Mouse (Mus musculus) heart, embryonic 15.5 days (tissue): ENCODE measurements at regions not wholly inside any gene's neighbourhood (a gene's known extent, or its start where the extent isn't known, plus 50 kb on each side); places are given as distances from the start of the nearest gene placed in this dataset.

ENCODE experiments used
- ATAC-seq: fragments of 200-750 bp; cut with Nextera tagmentation; replicated peaks from 2 replicates; pipeline ENCODE4 v1.8.0; 2017; ENCODE audit warnings: low read depth, moderate TSS enrichment; ENCODE audit not compliant: insufficient number of reproducible peaks, insufficient read depth, low FRiP score
- H3K27ac ChIP-seq: fragments of 300-500 bp; sonication (generic); 2 replicates; pipeline ENCODE4 v1.5.1; 2015; ENCODE audit warnings: mild to moderate bottlenecking, inconsistent platforms
- H3K27me3 ChIP-seq: fragments of 300-500 bp; sonication (generic); 2 replicates; pipeline ENCODE4 v1.6.1; 2015; ENCODE audit warnings: inconsistent platforms
- H3K36me3 ChIP-seq: fragments of 300-500 bp; sonication (generic); 2 replicates; pipeline ENCODE4 v1.6.1; 2015; ENCODE audit warnings: mild to moderate bottlenecking, inconsistent platforms
- H3K4me1 ChIP-seq: fragments of 300-500 bp; sonication (generic); replicated peaks from 2 replicates; pipeline ENCODE4 v1.6.1; 2015; ENCODE audit warnings: inconsistent platforms
- H3K4me2 ChIP-seq: fragments of 300-500 bp; sonication (generic); 2 replicates; pipeline ENCODE4 v1.6.1; 2015; ENCODE audit warnings: inconsistent platforms, mild to moderate bottlenecking, moderate library complexity
- H3K4me3 ChIP-seq: fragments of 300-500 bp; sonication (generic); 2 replicates; pipeline ENCODE4 v1.5.1; 2015; ENCODE audit warnings: mild to moderate bottlenecking, inconsistent platforms
- H3K9ac ChIP-seq: fragments of 300-500 bp; sonication (generic); 2 replicates; pipeline ENCODE4 v1.6.1; 2015; ENCODE audit warnings: mild to moderate bottlenecking, inconsistent platforms
- H3K9me3 ChIP-seq: fragments of 300-500 bp; sonication (generic); replicated peaks from 2 replicates; pipeline ENCODE4 v1.6.1; 2016; ENCODE audit warnings: inconsistent platforms
- WGBS: fragments of 180-500 bp; shearing (Covaris S2); methylation state at CpG from one replicate; pipeline ENCODE4 v1.1.7; 2015; ENCODE audit warnings: mixed read lengths; 5-methylcytosine and 5-hydroxymethylcytosine counted together

DNA sequence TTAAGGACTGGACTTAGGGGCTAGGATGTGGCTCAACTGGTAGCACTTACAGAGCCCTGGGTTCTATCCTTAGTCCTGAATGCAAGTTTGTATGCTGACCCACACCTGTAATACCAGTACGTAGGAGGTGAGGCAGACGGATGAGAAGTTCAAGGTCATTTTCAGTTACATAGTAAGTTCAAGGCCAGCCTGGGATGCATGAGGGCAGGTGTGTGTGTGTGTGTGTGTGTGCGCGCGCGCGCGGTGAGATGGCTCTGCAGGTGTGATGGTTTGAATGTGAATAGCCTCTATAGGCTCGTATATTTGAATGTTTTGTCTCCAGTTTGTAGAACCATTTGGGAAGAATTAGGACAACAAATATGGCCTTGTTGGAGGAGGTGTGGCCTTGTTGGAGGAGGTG, 82.7 kb downstream of the Chst1 start:
- Histone ChIP-seq H3K9me3 (no peaks in the 10 kb centered on the region), H3K4me2 (no peak overlapping the region), H3K36me3 (no peaks in the 10 kb centered on the region), H3K4me1 (no peaks in the 10 kb centered on the region), H3K4me3 (no peak overlapping the region), H3K27me3 (no peaks in the 10 kb centered on the region), H3K9ac (no peak overlapping the region), H3K27ac (no peak overlapping the region)
- 93% methylated on average over 9 of the region's 9 CpGs for WGBS
- ATAC-seq = no peak

DNA sequence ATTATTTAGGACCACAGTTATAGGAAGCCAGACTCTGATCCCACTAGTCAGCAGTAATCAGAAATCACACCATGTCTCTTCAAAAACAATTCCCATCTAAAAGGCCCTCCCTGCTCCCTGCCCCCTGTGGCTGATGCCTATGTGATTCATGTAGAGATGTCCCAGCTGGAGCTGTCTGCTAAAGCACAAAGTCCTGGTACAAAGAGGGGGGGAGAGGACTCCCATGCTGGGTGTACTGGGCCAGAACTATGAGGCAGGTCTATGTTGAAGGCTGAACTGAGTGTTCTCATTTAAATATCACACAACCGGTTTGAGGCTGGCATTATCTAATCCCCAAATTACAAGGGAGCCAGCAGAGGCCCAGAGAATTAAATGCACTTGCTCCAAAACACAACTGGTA, 88.2 kb downstream of the Chst1 start:
- Histone ChIP-seq H3K27me3 (no peaks in the 10 kb centered on the region), H3K4me2 (no peak overlapping the region), H3K36me3 (no peaks in the 10 kb centered on the region), H3K9me3 (no peaks in the 10 kb centered on the region), H3K4me1 (no peaks in the 10 kb centered on the region), H3K27ac (no peak overlapping the region), H3K4me3 (no peak overlapping the region), H3K9ac (no peak overlapping the region)
- WGBS = 33% methylated on average over 1 of the region's 1 CpGs
- no peak for ATAC-seq

DNA sequence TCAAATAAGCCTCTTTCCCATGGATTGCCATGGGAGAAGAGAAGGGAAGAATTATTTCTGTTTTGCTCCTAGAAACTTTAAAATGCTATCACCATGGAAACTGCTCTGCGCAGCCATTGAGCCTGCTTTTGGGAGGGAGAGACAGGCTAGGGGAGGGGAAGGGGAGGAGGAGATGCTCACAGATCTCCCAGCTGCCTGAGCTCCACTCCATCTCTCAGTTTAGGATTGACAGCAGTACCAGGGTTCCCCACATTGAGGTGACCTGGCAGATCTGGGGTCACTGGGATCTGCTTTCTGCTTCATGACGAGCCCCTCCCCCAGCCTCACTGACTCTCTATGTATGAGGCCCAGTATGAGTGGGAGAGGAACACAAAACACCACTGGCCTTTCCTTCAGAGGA, 89.7 kb downstream of the Chst1 start:
- WGBS = 55% methylated on average over 2 of the region's 2 CpGs
- no peak overlapping the region for H3K4me3 ChIP-seq
- no peak overlapping the region for H3K4me2 ChIP-seq
- ATAC-seq = no peak
- no peak overlapping the region for H3K27ac ChIP-seq
- no peak overlapping the region for H3K9ac ChIP-seq
- no peaks in the 10 kb centered on the region for H3K36me3 ChIP-seq
- no peaks in the 10 kb centered on the region for H3K9me3 ChIP-seq
- no peaks in the 10 kb centered on the region for H3K4me1 ChIP-seq
- H3K27me3 ChIP-seq = no peaks in the 10 kb centered on the region

DNA sequence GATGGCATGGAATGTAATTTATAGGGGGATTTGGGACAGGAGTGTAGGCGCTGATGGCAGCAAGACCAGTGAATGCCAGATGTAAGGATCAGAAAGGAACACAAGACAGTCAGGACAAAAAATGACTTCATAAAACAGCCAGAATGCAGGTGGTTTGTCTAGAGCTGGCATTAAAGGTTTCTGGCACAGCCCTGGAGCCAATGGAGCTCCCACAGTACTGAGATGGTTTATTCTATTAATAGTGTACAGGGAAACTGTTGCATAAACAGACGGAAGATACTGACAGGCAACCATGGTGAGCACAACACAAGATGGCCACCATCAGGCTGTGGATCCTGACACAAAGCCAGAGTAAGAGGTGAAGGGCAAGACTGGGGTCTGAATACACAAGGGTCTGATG, 90.8 kb downstream of the Chst1 start:
- H3K36me3 ChIP-seq = no peaks in the 10 kb centered on the region
- H3K4me1 ChIP-seq = no peaks in the 10 kb centered on the region
- WGBS = 64% methylated on average over 2 of the region's 2 CpGs
- H3K27ac ChIP-seq = no peak overlapping the region
- H3K9ac ChIP-seq = no peak overlapping the region
- ATAC-seq = no peak
- H3K9me3 ChIP-seq = no peaks in the 10 kb centered on the region
- H3K27me3 ChIP-seq = no peaks in the 10 kb centered on the region
- no peak overlapping the region for H3K4me3 ChIP-seq
- H3K4me2 ChIP-seq = no peak overlapping the region

DNA sequence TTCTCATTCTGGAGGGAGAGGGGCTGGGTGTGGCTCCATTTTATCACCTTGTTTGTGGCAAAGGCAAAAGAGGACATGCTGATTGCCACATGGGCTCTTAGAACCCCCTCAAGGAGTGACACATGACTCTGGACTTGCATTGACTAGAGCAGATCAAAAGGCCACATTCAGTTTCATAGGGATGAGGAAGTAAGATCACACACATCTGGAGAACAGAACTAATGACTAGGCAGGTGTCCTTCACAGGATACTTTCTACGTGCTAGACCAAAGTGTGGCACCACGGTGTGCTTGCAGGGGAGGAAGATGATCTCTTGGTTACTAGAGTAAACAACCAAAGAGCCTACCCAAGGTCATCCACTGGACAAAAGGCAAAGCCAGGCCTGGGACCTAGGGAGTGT, 91.9 kb downstream of the Chst1 start:
- H3K36me3 ChIP-seq = no peaks in the 10 kb centered on the region
- H3K27me3 ChIP-seq = no peaks in the 10 kb centered on the region
- H3K4me3 ChIP-seq = no peak overlapping the region
- no peak for ATAC-seq
- WGBS = 64% methylated on average over 2 of the region's 2 CpGs
- no peak overlapping the region for H3K27ac ChIP-seq
- no peaks in the 10 kb centered on the region for H3K9me3 ChIP-seq
- H3K4me1 ChIP-seq = no peaks in the 10 kb centered on the region
- H3K4me2 ChIP-seq = no peak overlapping the region
- H3K9ac ChIP-seq = no peak overlapping the region

DNA sequence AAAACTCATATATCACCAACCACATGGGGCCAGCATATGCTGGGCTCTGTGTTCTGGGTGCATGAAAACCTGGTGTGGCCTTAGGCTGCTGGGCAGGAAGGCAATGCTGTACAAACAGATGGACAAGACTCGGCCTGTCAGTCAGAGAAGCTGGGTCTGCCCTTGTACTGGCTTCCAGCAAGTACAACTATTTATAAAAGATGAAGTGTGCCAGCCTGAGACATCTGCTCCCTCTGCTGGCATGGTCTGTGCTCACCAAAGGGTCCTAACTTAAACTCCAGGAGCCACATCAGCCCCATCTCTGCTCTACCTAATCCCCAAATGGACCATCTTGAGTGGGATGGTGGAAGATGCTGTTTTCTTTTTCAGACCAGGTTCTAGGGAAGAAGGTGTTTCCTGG, 93.1 kb downstream of the Chst1 start:
- 70% methylated on average over 1 of the region's 1 CpGs for WGBS

DNA sequence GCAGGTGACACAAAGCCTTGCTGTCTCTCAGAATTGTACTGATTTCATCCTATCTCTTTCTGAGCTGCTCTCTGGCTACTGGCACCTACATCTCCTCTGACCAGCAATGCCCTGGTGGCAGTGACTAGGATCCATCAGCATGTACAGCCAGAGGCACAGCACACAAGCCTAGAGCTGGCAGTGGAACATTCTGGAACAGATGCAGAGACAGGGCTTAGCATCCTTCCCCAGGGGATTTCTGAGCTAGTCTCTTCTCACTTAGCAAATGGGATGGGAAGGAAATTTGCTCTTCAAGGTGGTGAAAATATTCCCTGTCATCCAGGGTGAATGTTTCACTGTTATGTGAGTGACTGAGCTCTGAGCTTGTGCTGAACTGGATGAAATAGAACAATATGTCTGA, 93.5 kb downstream of the Chst1 start:
- H3K9ac ChIP-seq = no peak overlapping the region
- H3K27ac ChIP-seq = no peak overlapping the region
- ATAC-seq = no peak
- no peaks in the 10 kb centered on the region for H3K27me3 ChIP-seq
- no peak overlapping the region for H3K4me2 ChIP-seq
- no peaks in the 10 kb centered on the region for H3K4me1 ChIP-seq
- no peaks in the 10 kb centered on the region for H3K9me3 ChIP-seq
- H3K4me3 ChIP-seq = no peak overlapping the region
- H3K36me3 ChIP-seq = no peaks in the 10 kb centered on the region

More for the DNA sequence above, 93.1 kb downstream of the Chst1 start:
- no peaks in the 10 kb centered on the region for H3K27me3 ChIP-seq
- no peak overlapping the region for H3K9ac ChIP-seq
- no peak for ATAC-seq
- no peak overlapping the region for H3K27ac ChIP-seq
- H3K4me2 ChIP-seq = no peak overlapping the region
- H3K9me3 ChIP-seq = no peaks in the 10 kb centered on the region
- H3K4me1 ChIP-seq = no peaks in the 10 kb centered on the region
- H3K4me3 ChIP-seq = no peak overlapping the region
- no peaks in the 10 kb centered on the region for H3K36me3 ChIP-seq

DNA sequence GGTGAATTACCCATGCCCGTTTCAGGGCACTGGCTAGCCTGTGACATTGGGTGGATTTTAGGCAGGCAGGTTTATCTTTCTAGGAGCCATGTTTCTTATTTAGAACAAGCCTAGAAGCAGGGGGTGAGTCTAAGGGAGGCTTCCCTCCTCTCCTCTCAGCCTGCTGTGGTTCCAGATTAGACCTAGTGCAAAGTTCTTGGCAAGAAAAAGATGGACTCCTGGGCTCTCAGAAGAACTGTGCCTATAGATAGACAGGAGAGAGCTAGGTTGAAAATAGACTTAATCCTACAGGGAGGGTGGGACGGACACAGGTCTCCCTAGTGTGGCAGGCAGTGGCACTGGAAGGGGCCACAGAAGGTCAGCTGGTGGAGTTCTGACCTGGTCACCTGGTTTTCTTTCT, 95.3 kb downstream of the Chst1 start:
- no peaks in the 10 kb centered on the region for H3K27me3 ChIP-seq
- no peaks in the 10 kb centered on the region for H3K9me3 ChIP-seq
- no peak overlapping the region for H3K27ac ChIP-seq
- no peak overlapping the region for H3K4me2 ChIP-seq
- no peak overlapping the region for H3K9ac ChIP-seq
- no peak overlapping the region for H3K4me3 ChIP-seq
- no peaks in the 10 kb centered on the region; the same call in 1 of the 2 replicates for H3K4me1 ChIP-seq
- no peak for ATAC-seq
- H3K36me3 ChIP-seq = no peaks in the 10 kb centered on the region
- 61% methylated on average over 2 of the region's 2 CpGs for WGBS

DNA sequence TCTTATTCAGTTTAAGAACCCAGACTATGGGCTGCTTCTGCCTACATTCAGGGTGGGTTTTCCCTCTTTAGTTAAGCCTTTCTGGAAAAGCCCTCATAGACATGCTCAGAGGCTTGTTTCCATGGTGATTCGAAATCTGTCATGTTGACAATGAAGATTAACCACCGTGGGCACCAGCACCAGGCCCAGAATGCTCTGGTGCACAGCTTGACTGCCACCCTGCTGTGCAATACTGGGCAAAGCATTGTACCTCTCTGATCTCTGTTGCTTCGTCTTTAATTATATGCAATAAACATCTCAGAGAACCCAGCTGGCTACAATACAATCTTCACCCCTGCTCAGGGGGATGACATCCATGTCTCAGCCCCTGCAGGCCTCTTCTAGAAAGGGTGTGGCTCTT, 96.4 kb downstream of the Chst1 start:
- H3K27ac ChIP-seq = no peak overlapping the region
- H3K4me2 ChIP-seq = no peak overlapping the region
- 63% methylated on average over 3 of the region's 3 CpGs for WGBS
- no peaks in the 10 kb centered on the region for H3K9me3 ChIP-seq
- no peaks in the 10 kb centered on the region for H3K36me3 ChIP-seq
- no peak overlapping the region for H3K9ac ChIP-seq
- ATAC-seq = no peak
- H3K27me3 ChIP-seq = no peaks in the 10 kb centered on the region
- no peaks in the 10 kb centered on the region; the same call in 1 of the 2 replicates for H3K4me1 ChIP-seq
- no peak overlapping the region for H3K4me3 ChIP-seq

DNA sequence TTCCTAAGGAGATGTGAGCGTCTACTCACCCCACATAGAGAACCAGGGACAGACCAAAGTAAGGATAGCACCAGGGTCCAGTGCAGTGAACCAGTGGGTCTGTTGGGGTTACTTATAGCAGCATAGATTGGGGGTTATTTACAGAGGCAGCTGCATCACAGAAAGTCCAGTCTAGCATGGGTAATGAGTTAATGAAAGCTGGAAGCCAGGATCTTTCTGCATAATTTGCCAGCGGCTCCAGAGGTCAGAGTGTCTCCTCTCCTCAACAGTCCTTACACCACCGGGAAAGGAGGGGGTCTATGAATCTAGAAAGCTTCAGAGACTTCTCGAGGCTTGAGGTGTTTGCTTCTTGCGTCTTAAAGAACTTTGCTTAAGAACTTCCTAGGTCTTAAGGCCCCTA, 98.2 kb downstream of the Chst1 start:
- Histone ChIP-seq H3K4me1 (no peaks in the 10 kb centered on the region; the same call in 1 of the 2 replicates), H3K36me3 (no peaks in the 10 kb centered on the region), H3K4me3 (no peak overlapping the region), H3K27ac (no peak overlapping the region), H3K4me2 (no peak overlapping the region), H3K27me3 (no peaks in the 10 kb centered on the region), H3K9me3 (no peaks in the 10 kb centered on the region), H3K9ac (no peak overlapping the region)
- ATAC-seq = no peak
- 81% methylated on average over 5 of the region's 5 CpGs for WGBS

DNA sequence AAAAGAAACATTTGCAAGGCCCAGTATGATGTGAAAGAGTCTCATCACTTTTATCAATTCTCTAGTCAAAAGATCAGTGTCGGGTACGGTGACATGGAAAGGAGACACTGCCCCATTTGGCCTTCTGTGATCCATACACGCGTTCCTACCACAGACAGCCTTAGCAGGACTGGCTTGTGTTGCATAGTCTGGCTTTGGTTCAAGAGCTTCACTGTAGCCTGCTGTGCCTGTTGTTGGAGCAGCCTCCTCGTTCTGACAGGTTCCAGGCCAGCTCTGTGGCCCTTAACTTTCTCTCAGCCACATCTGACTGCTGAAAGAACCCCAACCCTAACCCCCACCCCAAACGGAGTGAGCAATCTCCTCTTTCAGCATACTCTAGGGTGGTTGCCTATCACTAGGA, 99.9 kb downstream of the Chst1 start:
- Histone ChIP-seq H3K36me3 (no peaks in the 10 kb centered on the region), H3K9ac (no peak overlapping the region), H3K4me2 (no peak overlapping the region), H3K4me1 (no peaks in the 10 kb centered on the region; the same call in 1 of the 2 replicates), H3K9me3 (no peaks in the 10 kb centered on the region), H3K27ac (no peak overlapping the region), H3K27me3 (no peaks in the 10 kb centered on the region), H3K4me3 (no peak overlapping the region)
- 30% methylated on average over 6 of the region's 6 CpGs for WGBS
- peak; percentile 60 for ATAC-seq

DNA sequence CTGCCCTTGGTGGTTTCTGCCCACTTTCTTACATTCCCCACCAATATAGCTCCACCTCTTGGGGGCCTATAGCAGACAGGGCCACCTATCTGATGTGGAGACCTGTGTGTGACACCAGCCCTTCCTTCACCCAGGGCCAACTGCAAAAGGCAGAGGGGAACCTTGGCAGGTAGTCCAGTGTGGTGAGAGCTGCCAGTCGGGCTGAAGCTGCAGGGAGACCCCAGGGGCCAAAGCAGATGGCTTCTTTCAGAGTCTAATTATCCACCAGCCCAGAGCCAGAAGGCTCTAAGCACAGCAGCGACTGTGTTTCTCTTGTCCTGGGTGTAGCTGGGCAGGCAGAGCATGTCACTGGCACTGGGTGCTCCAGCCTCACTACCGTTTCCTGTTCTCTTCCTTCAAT, 104.5 kb downstream of the Chst1 start:
- Histone ChIP-seq H3K36me3 (no peaks in the 10 kb centered on the region), H3K4me2 (no peak overlapping the region), H3K9me3 (no peaks in the 10 kb centered on the region), H3K27ac (no peak overlapping the region), H3K4me1 (no peaks in the 10 kb centered on the region; the same call in 1 of the 2 replicates), H3K4me3 (no peak overlapping the region), H3K27me3 (no peaks in the 10 kb centered on the region), H3K9ac (no peak overlapping the region)
- ATAC-seq = no peak
- WGBS = 56% methylated on average over 3 of the region's 3 CpGs

DNA sequence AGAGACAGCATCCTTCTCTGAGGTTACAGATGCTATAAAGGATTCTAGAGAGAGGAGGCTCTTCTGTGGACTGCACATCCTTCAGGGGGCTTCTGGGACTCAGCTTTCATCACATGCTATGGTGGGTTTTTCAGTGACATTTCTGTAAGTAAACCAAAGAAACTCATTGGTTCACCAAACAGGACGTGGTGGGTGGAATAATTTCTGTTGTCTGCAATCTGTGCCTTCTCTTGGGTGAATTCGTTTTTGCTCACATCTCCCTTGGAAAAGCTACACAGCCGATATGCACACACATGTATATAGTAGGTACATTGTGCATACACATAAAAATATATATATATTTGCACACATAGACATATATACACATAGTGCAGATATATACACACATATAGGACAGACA, 110.2 kb downstream of the Chst1 start:
- Histone ChIP-seq H3K9me3 (no peaks in the 10 kb centered on the region), H3K4me3 (no peak overlapping the region), H3K27me3 (no peaks in the 10 kb centered on the region), H3K4me1 (peaks cover 5% of the 10 kb centered on the region), H3K4me2 (no peak overlapping the region), H3K27ac (no peak overlapping the region), H3K9ac (no peak overlapping the region), H3K36me3 (no peaks in the 10 kb centered on the region)
- WGBS = 72% methylated on average over 3 of the region's 3 CpGs
- ATAC-seq = no peak
